Mouse (Mus musculus): ENCODE results near the gene Lhfp.

Lhfp gene

GRCm38 (mm10) chr3:53284471-53285177, 243.3 kb downstream of the Lhfp start:
- no peak for DNase-seq

- no peak for DNase-seq
These were observed 247.3 kb downstream of the Lhfp start for GRCm38 (mm10) chr3:53288662-53289061.

- DNase-seq: no peak
These were observed 248.4 kb downstream of the Lhfp start for GRCm38 (mm10) chr3:53289589-53290219.

GRCm38 (mm10) chr3:53291185-53291584, 249.9 kb downstream of the Lhfp start:
- DNase-seq: no peak

GRCm38 (mm10) chr3:53291945-53292344, 250.6 kb downstream of the Lhfp start:
- no peak for DNase-seq

GRCm38 (mm10) chr3:53292474-53292873, 251.1 kb downstream of the Lhfp start:
- no peak for DNase-seq

- no peak for DNase-seq
These were observed 251.7 kb downstream of the Lhfp start for GRCm38 (mm10) chr3:53292979-53293378.

- no peak for DNase-seq
These were observed 252.6 kb downstream of the Lhfp start for GRCm38 (mm10) chr3:53293901-53294433.

- no peak for DNase-seq
These were observed 253.5 kb downstream of the Lhfp start for GRCm38 (mm10) chr3:53294855-53295254.

- DNase-seq: no peak
These were observed 260.5 kb downstream of the Lhfp start for GRCm38 (mm10) chr3:53301866-53302265.

GRCm38 (mm10) chr3:53304123-53304900, 263.0 kb downstream of the Lhfp start:
- DNase-seq: no peak

- DNase-seq: no peak
These were observed 264.5 kb downstream of the Lhfp start for GRCm38 (mm10) chr3:53305860-53306259.

- peak; percentile 15 for DNase-seq
These were observed 267.3 kb downstream of the Lhfp start for GRCm38 (mm10) chr3:53308649-53309048.

GRCm38 (mm10) chr3:53310093-53310492, 268.8 kb downstream of the Lhfp start:
- DNase-seq: no peak

GRCm38 (mm10) chr3:53310615-53311014, 269.3 kb downstream of the Lhfp start:
- DNase-seq: no peak

All from thymus, postnatal 4 days (tissue).